9 mouse cellular contexts compared by ENCODE assay signal in genomic region chr17:31061346-31062095, GRCm38 (mm10). TPM values are rescaled to one million over a fixed set of nuclear protein-coding genes. Genes with fewer than 3 reads are reported as not detected.
A peak's percentile ranks its signal among the peaks of the same experiment; 100 is the strongest.
DNase-seq lines count a peak whose midpoint lies in the region; ATAC-seq and TF ChIP-seq lines count a peak whose summit lies in the region.
"Had no signal": no experiment of that assay in that cellular context is flagged by ENCODE, and none has a peak within 500 bp of the region (broad histone marks: within the 10 kb centered on the region; RNA-seq: fewer than 3 reads in every experiment).

No protein-coding gene starts in this region.

- H3K27ac ChIP-seq in hindbrain, embryonic 10.5 days, result peak overlapping the region; percentile 50
- no peak overlapping the region for H3K27ac ChIP-seq in hindbrain, embryonic 13.5 days
- H3K27ac ChIP-seq in neural tube, embryonic 13.5 days (replicated peaks), result 0 out of 2 replicates have a peak overlapping the region, but pooled peaks have one; percentile 38
- H3K27ac ChIP-seq in neural tube, embryonic 15.5 days (replicated peaks), result no peak overlapping the region
- no peak overlapping the region for H3K27ac ChIP-seq in limb, embryonic 14.5 days (replicated peaks; ENCODE audit: low read depth, low read length)

- no peaks in the 10 kb centered on the region for H3K36me3 ChIP-seq in hindbrain, embryonic 10.5 days
- H3K36me3 ChIP-seq in hindbrain, embryonic 13.5 days, result peaks cover 20% of the 10 kb centered on the region
- peaks cover 18% of the 10 kb centered on the region for H3K36me3 ChIP-seq in neural tube, embryonic 13.5 days
- peaks cover 8% of the 10 kb centered on the region for H3K36me3 ChIP-seq in neural tube, embryonic 15.5 days
- no peaks in the 10 kb centered on the region for H3K36me3 ChIP-seq in limb, embryonic 14.5 days (ENCODE audit: control insufficient read depth, insufficient read depth, low read length)

- 86% methylated on average over 3 of the region's 3 CpGs for WGBS in hindbrain, embryonic 10.5 days
- 82% methylated on average over 3 of the region's 3 CpGs for WGBS in hindbrain, embryonic 13.5 days
- WGBS in neural tube, embryonic 13.5 days, result 87% methylated on average over 3 of the region's 3 CpGs
- WGBS in neural tube, embryonic 15.5 days, result 78% methylated on average over 3 of the region's 3 CpGs
- 62% methylated on average over 3 of the region's 3 CpGs for WGBS in limb, embryonic 14.5 days

- H3K27me3 ChIP-seq in hindbrain, embryonic 10.5 days (ENCODE audit: insufficient read depth, poor library complexity, severe bottlenecking), result peaks cover 43% of the 10 kb centered on the region
- H3K27me3 ChIP-seq in hindbrain, embryonic 13.5 days, result 0 out of 2 replicates have a peak, but pooled peaks cover 7% of the 10 kb centered on the region
- peaks cover 23% of the 10 kb centered on the region for H3K27me3 ChIP-seq in neural tube, embryonic 13.5 days
- no peaks in the 10 kb centered on the region for H3K27me3 ChIP-seq in neural tube, embryonic 15.5 days (replicated peaks)
- H3K27me3 ChIP-seq in limb, embryonic 14.5 days (ENCODE audit: control insufficient read depth, insufficient read depth, low read length), result peaks cover 20% of the 10 kb centered on the region

- no peak overlapping the region for H3K4me2 ChIP-seq in hindbrain, embryonic 13.5 days
- no peak overlapping the region for H3K4me2 ChIP-seq in neural tube, embryonic 13.5 days
- no peak overlapping the region for H3K4me2 ChIP-seq in neural tube, embryonic 15.5 days
- H3K4me2 ChIP-seq in limb, embryonic 14.5 days (replicated peaks; ENCODE audit: low read depth, low read length, severe bottlenecking), result no peak overlapping the region

- DNase-seq in hindbrain, embryonic 10.5 days (ENCODE audit: low spot score), result no peak
- no peak for DNase-seq in limb, embryonic 14.5 days (ENCODE audit: low spot score)
- peak; percentile 41 for DNase-seq in retina, postnatal 7 days (ENCODE audit: low read depth, low spot score)
- no peak for DNase-seq in urinary bladder, postnatal 14 days (ENCODE audit: low spot score)
- DNase-seq: left cerebral cortex, postnatal 4 days had no signal

- no peak overlapping the region for H3K4me3 ChIP-seq in hindbrain, embryonic 10.5 days
- no peak overlapping the region for H3K4me3 ChIP-seq in hindbrain, embryonic 13.5 days
- no peak overlapping the region for H3K4me3 ChIP-seq in neural tube, embryonic 13.5 days
- H3K4me3 ChIP-seq in neural tube, embryonic 15.5 days (replicated peaks), result no peak overlapping the region
- no peak overlapping the region for H3K4me3 ChIP-seq in limb, embryonic 14.5 days (replicated peaks; ENCODE audit: low read length)
- H3K4me3 ChIP-seq: erythroblast, embryonic 14.5 days had no signal

- H3K9me3 ChIP-seq in hindbrain, embryonic 10.5 days, result no peaks in the 10 kb centered on the region
- H3K9me3 ChIP-seq in hindbrain, embryonic 13.5 days, result no peaks in the 10 kb centered on the region
- H3K9me3 ChIP-seq in neural tube, embryonic 13.5 days, result no peaks in the 10 kb centered on the region
- H3K9me3 ChIP-seq in neural tube, embryonic 15.5 days (replicated peaks), result no peaks in the 10 kb centered on the region
- H3K9me3 ChIP-seq in limb, embryonic 14.5 days (ENCODE audit: control insufficient read depth, low read length), result no peaks in the 10 kb centered on the region

- TF ChIP-seq POLR2A in limb, embryonic 14.5 days (IDR thresholded peaks at IDR 0.05; ENCODE audit: borderline replicate concordance, extremely low read depth, insufficient read depth, insufficient read length), result no peak

- H3K4me1 ChIP-seq in hindbrain, embryonic 10.5 days (replicated peaks), result peaks cover 48% of the 10 kb centered on the region
- H3K4me1 ChIP-seq in hindbrain, embryonic 13.5 days (replicated peaks), result peaks cover 38% of the 10 kb centered on the region
- H3K4me1 ChIP-seq in neural tube, embryonic 13.5 days (replicated peaks), result peaks cover 41% of the 10 kb centered on the region
- peaks cover 42% of the 10 kb centered on the region for H3K4me1 ChIP-seq in neural tube, embryonic 15.5 days
- peaks cover 14% of the 10 kb centered on the region for H3K4me1 ChIP-seq in limb, embryonic 14.5 days (ENCODE audit: control insufficient read depth, insufficient read depth, low read length)

- no peak overlapping the region for H3K9ac ChIP-seq in hindbrain, embryonic 13.5 days
- no peak overlapping the region for H3K9ac ChIP-seq in neural tube, embryonic 13.5 days
- no peak overlapping the region for H3K9ac ChIP-seq in neural tube, embryonic 15.5 days (replicated peaks)
- no peak overlapping the region for H3K9ac ChIP-seq in limb, embryonic 14.5 days (ENCODE audit: low read depth, low read length, severe bottlenecking)

- ATAC-seq in hindbrain, embryonic 13.5 days (ENCODE audit: low FRiP score), result no peak
- ATAC-seq in neural tube, embryonic 13.5 days (ENCODE audit: low read depth), result no peak
- no peak for ATAC-seq in neural tube, embryonic 15.5 days (ENCODE audit: low FRiP score)
- ATAC-seq in limb, embryonic 14.5 days (ENCODE audit: low FRiP score, low read depth), result peak; percentile 41; the same call in 1 of the 2 replicates

RNA-seq across cellular contexts. Expression of gene Abcg1, which starts 4.0 kb away (rescaled TPM):
- 6.9 and 9.7 TPM in 2 replicates for polyA plus RNA-seq in hindbrain, embryonic 10.5 days (2016; fragmentation: Nextera tagmentation; extraction: Ambion mirVana)
- 19.3 and 21.5 TPM in 2 replicates for polyA plus RNA-seq in hindbrain, embryonic 13.5 days (2015; fragmentation: Nextera tagmentation; extraction: Ambion mirVana)
- 16.5 and 16.7 TPM in 2 replicates for polyA plus RNA-seq in neural tube, embryonic 13.5 days (2015; fragmentation: Nextera tagmentation; extraction: Ambion mirVana)
- polyA plus RNA-seq in neural tube, embryonic 15.5 days (2015; fragmentation: Nextera tagmentation; extraction: Ambion mirVana), result 18.5 and 19.9 TPM in 2 replicates
- 3.2 and 3.4 TPM in 2 replicates for polyA plus RNA-seq in limb, embryonic 14.5 days (2012; rRNA removed)
- polyA plus RNA-seq in limb, embryonic 14.5 days (2014; fragmentation: Nextera tagmentation; extraction: Ambion mirVana), result 6.8 and 7.5 TPM in 2 replicates

Comparison
In these comparisons a context has a peak if more than half of its experiments do, and no peak if none do; other contexts are left out.
1. H3K27ac ChIP-seq: peak in hindbrain, embryonic 10.5 days (single experiment) and neural tube, embryonic 13.5 days (single experiment); none in hindbrain, embryonic 13.5 days (single experiment), neural tube, embryonic 15.5 days (single experiment) and limb, embryonic 14.5 days (single experiment).